Mouse (Mus musculus): ENCODE measurements at regions not wholly inside any gene's neighbourhood (a gene's known extent, or its start where the extent isn't known, plus 50 kb on each side); places are given as distances from the start of the nearest gene placed in this dataset.
"Not testable (repeated sequence)": the region's sequence is repeated elsewhere in the genome, so short reads cannot be mapped to it uniquely, and the experiment has no call there.

DNA sequence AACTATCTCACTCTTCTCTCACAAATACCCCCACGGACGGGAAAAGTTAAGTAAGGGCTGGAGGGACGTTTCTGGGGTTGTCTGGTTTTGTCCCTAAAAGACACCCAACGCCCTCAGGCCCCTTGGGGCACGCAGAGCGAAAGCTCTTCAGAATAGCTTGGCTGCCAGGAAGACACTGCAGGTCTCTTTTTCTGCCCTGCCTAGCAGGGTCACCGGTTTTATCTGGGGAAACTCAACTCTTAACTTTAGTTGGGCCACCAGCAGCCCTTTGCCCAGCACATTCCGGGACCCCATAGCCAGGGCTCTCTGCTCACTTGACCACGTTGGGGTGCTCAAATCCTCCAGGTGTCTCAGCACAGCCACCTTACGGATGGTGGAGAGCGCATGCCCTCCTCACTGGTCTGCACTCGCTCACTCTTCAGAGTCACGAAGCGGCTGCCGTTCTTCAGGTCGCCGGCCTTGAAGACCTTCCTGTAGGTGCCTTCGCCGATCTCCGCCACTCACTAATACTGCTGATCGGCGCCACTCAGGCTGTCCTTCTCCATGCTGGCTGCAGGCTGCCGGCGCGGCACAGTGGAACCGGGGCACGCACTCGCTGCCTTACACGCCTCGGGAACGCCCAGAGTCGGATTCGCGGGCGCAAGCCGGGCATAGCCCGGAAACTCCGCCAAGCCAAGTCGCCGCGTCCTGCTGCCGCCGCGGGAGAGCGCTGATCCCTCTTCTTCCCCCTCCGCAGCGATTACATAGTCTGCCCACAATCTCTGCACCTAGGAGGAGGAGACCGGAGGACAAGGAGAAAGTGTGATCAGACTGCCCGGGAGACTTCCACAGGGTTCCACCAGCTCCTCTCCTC lies 83.0 kb downstream of the Ulbp1 start:
- Histone ChIP-seq H3K4me2 (replicated peaks) (peak overlapping the region; percentile 100), H3K36me3 (no peaks in the 10 kb centered on the region), H3K27ac (replicated peaks) (no peak overlapping the region), H3K9me3 (no peaks in the 10 kb centered on the region), H3K4me1 (peaks cover 25% of the 10 kb centered on the region), H3K9ac (replicated peaks) (peak overlapping the region; percentile 46), H3K4me3 (peak overlapping the region; percentile 67), H3K27me3 (peaks cover 29% of the 10 kb centered on the region)
- peak; percentile 63 for ATAC-seq (replicated peaks)
- 6% methylated on average over 49 of the region's 49 CpGs for WGBS

GRCm38 (mm10) chr10:7358791-7359190 lies 114.6 kb downstream of the Ulbp1 start:
- H3K27me3 ChIP-seq; H3K4me3 ChIP-seq; ATAC-seq (replicated peaks); H3K27ac ChIP-seq (replicated peaks); H3K4me1 ChIP-seq; H3K9ac ChIP-seq (replicated peaks); H3K4me2 ChIP-seq (replicated peaks); H3K36me3 ChIP-seq; H3K9me3 ChIP-seq: not testable (repeated sequence)
- WGBS, result 59% methylated on average over 3 of the region's 3 CpGs

DNA sequence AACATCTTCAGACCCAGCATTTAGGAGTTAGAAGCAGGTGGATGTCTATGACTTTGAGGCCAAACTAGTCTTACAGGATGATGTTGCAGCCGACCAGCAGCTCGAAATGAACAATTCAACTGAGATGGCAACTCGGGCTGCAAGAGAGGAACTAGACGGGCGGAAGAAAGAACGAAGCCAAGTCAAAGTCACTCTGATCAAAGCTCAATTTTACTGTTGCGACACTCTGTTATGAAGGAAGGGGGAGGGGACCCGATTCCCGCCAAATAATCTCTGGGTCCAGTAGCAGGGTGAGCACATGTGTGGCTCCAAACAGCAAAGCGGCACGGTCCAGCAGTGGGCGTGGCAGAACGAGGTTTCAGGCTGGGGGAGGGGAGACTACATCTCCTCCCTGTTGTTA lies 129.1 kb downstream of the Ulbp1 start:
- not testable (repeated sequence) for H3K36me3 ChIP-seq; H3K9me3 ChIP-seq; H3K4me2 ChIP-seq (replicated peaks); H3K27me3 ChIP-seq; ATAC-seq (replicated peaks); H3K9ac ChIP-seq (replicated peaks); H3K4me3 ChIP-seq; H3K27ac ChIP-seq (replicated peaks); H3K4me1 ChIP-seq
- WGBS, result 92% methylated on average over 13 of the region's 13 CpGs

DNA sequence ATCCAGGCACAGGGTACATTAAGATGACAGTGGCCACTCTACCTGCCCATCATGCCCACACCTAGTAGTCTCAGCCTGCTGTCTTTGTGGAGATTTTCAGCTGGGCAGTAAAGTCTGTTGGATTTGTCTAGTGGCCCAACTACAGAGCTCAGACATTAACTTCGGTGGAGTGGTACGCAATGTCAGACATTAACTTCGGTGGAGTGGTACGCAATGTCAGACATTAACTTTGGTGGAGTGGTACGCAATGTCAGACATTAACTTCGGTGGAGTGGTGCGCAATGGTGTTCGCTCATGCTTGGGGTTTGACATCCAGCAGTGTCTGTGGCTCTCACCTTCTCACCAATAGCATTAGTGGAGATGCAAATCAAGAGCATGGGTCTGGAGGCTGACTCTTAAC lies 129.7 kb downstream of the Ulbp1 start:
- not testable (repeated sequence) for H3K9me3 ChIP-seq; ATAC-seq (replicated peaks); H3K27me3 ChIP-seq; H3K36me3 ChIP-seq; H3K4me3 ChIP-seq; H3K4me1 ChIP-seq; H3K9ac ChIP-seq (replicated peaks); H3K4me2 ChIP-seq (replicated peaks); H3K27ac ChIP-seq (replicated peaks)
- 96% methylated on average over 8 of the region's 8 CpGs for WGBS

- WGBS, result 37% methylated on average over 11 of the region's 11 CpGs
Measured at GRCm38 (mm10) chr10:7333077-7333747, 121.2 kb upstream of the Cnksr3 start.

DNA sequence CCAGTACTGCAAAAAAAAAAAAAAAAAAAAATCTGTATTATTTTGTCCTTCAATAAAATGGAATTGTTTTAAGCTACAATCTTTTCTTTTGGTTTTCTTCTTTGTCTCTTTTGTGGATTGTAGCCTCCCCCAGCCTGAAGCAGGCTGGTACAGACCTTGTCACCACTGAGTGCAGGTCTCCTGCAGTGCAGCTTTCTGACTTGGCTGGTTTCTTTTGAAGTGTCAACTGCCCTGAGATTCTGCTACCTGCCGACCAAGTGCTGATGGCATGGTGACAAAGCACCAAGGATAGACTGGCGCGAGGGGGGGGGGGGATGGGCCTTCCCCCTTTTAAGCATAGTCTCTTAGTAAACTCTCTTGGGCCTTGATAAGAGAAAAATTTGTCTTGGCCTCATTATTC lies 116.2 kb upstream of the Cnksr3 start:
- ATAC-seq (replicated peaks), result no peak
- no peak overlapping the region for H3K9ac ChIP-seq (replicated peaks)
- no peaks in the 10 kb centered on the region for H3K4me1 ChIP-seq
- H3K27ac ChIP-seq (replicated peaks), result no peak overlapping the region
- H3K36me3 ChIP-seq, result no peaks in the 10 kb centered on the region
- H3K27me3 ChIP-seq, result no peaks in the 10 kb centered on the region
- 46% methylated on average over 3 of the region's 3 CpGs for WGBS
- H3K4me3 ChIP-seq, result no peak overlapping the region
- H3K9me3 ChIP-seq, result no peaks in the 10 kb centered on the region
- H3K4me2 ChIP-seq (replicated peaks), result no peak overlapping the region

More at GRCm38 (mm10) chr10:7333077-7333747, 121.2 kb upstream of the Cnksr3 start:
- Histone ChIP-seq H3K9ac (replicated peaks) (no peak overlapping the region), H3K4me2 (replicated peaks) (no peak overlapping the region), H3K4me1 (no peaks in the 10 kb centered on the region), H3K36me3 (no peaks in the 10 kb centered on the region), H3K4me3 (no peak overlapping the region), H3K9me3 (no peaks in the 10 kb centered on the region), H3K27me3 (no peaks in the 10 kb centered on the region), H3K27ac (replicated peaks) (no peak overlapping the region)
- peak; percentile 95 for ATAC-seq (replicated peaks)

GRCm38 (mm10) chr10:7327046-7327445 lies 115.0 kb upstream of the Cnksr3 start:
- not testable (repeated sequence) for H3K27me3 ChIP-seq; H3K27ac ChIP-seq (replicated peaks); ATAC-seq (replicated peaks); H3K4me1 ChIP-seq; H3K9me3 ChIP-seq; H3K4me3 ChIP-seq; H3K9ac ChIP-seq (replicated peaks); H3K4me2 ChIP-seq (replicated peaks); H3K36me3 ChIP-seq
- WGBS, result 89% methylated on average over 3 of the region's 3 CpGs

- no peak for ATAC-seq (replicated peaks)
- H3K9ac ChIP-seq (replicated peaks), result no peak overlapping the region
- H3K27me3 ChIP-seq, result no peaks in the 10 kb centered on the region
- no peak overlapping the region for H3K4me2 ChIP-seq (replicated peaks)
- H3K36me3 ChIP-seq, result no peaks in the 10 kb centered on the region
- WGBS, result 81% methylated on average over 4 of the region's 4 CpGs
- H3K9me3 ChIP-seq, result no peaks in the 10 kb centered on the region
- no peaks in the 10 kb centered on the region for H3K4me1 ChIP-seq
- no peak overlapping the region for H3K27ac ChIP-seq (replicated peaks)
- no peak overlapping the region for H3K4me3 ChIP-seq
Measured at GRCm38 (mm10) chr10:7325074-7325473, 113.0 kb upstream of the Cnksr3 start.

GRCm38 (mm10) chr10:7323258-7323657 lies 111.2 kb upstream of the Cnksr3 start:
- no peak overlapping the region for H3K4me3 ChIP-seq
- WGBS, result 30% methylated on average over 3 of the region's 3 CpGs
- H3K36me3 ChIP-seq, result no peaks in the 10 kb centered on the region
- no peak for ATAC-seq (replicated peaks)
- no peaks in the 10 kb centered on the region for H3K27me3 ChIP-seq
- H3K27ac ChIP-seq (replicated peaks), result no peak overlapping the region
- H3K4me1 ChIP-seq, result no peaks in the 10 kb centered on the region
- H3K9ac ChIP-seq (replicated peaks), result no peak overlapping the region
- no peaks in the 10 kb centered on the region for H3K9me3 ChIP-seq
- H3K4me2 ChIP-seq (replicated peaks), result no peak overlapping the region

GRCm38 (mm10) chr10:7309927-7310326 lies 97.9 kb upstream of the Cnksr3 start:
- 94% methylated on average over 3 of the region's 3 CpGs for WGBS
- Histone ChIP-seq H3K27me3 (no peaks in the 10 kb centered on the region), H3K9ac (replicated peaks) (no peak overlapping the region), H3K4me2 (replicated peaks) (no peak overlapping the region), H3K36me3 (no peaks in the 10 kb centered on the region), H3K27ac (replicated peaks) (no peak overlapping the region), H3K9me3 (no peaks in the 10 kb centered on the region), H3K4me3 (no peak overlapping the region), H3K4me1 (no peaks in the 10 kb centered on the region)
- no peak for ATAC-seq (replicated peaks)

DNA sequence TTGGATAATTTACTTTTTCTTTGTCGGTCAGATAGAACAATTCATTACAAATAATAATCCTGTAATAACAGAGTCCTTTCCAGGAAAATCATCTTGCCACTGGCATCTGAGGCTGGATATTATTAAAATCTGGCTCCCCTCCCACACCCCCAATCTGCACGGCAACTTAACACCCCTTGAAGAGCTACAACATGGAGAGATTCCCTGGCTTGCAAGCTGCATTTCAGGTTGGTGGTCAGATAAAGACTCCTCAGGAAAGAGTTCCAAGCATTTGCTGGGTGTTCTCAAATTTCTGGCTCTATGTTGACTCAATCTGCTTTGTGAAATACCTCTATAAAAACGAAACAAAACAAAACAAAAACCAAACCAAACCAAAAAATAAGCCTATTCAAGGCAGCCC lies 93.8 kb upstream of the Cnksr3 start:
- H3K4me3 ChIP-seq; H3K9ac ChIP-seq (replicated peaks): not testable (repeated sequence)

GRCm38 (mm10) chr10:7298377-7298776 lies 86.3 kb upstream of the Cnksr3 start:
- no peak overlapping the region for H3K27ac ChIP-seq (replicated peaks)
- H3K4me1 ChIP-seq, result no peaks in the 10 kb centered on the region
- H3K36me3 ChIP-seq, result no peaks in the 10 kb centered on the region
- no peak overlapping the region for H3K4me3 ChIP-seq
- H3K9ac ChIP-seq (replicated peaks), result no peak overlapping the region
- ATAC-seq (replicated peaks), result no peak
- 93% methylated on average over 7 of the region's 7 CpGs for WGBS
- H3K9me3 ChIP-seq, result no peaks in the 10 kb centered on the region
- H3K4me2 ChIP-seq (replicated peaks), result no peak overlapping the region
- no peaks in the 10 kb centered on the region for H3K27me3 ChIP-seq

More for the DNA sequence above, 93.8 kb upstream of the Cnksr3 start:
- WGBS, result 45% methylated on average over 3 of the region's 3 CpGs
- H3K4me2 ChIP-seq (replicated peaks); H3K9me3 ChIP-seq; H3K36me3 ChIP-seq; H3K27me3 ChIP-seq; H3K27ac ChIP-seq (replicated peaks); H3K4me1 ChIP-seq; ATAC-seq (replicated peaks): not testable (repeated sequence)

Measured in forebrain, embryonic 15.5 days (tissue).